Mouse (Mus musculus) embryonic facial prominence, embryonic 14.5 days (tissue): ENCODE results near the gene Olfr1417. TPM values are rescaled to one million over a fixed set of nuclear protein-coding genes. Genes with fewer than 3 reads are reported as not detected.

Experiments used
- ATAC-seq: fragments of 200-750 bp; cut with Nextera tagmentation; 2 replicates; pipeline ENCODE4 v1.8.0; 2017; ENCODE audit warnings: low read depth, moderate number of reproducible peaks, moderate TSS enrichment
- DNase-seq: peaks from one replicate; pipeline ENCODE4 v3.0.0-alpha.2; 2015; ENCODE audit warnings: low spot score
- H3K27ac ChIP-seq: fragments of 300-500 bp; sonication (generic); replicated peaks from 2 replicates; pipeline ENCODE4 v1.5.1; 2014; ENCODE audit warnings: low read depth, mild to moderate bottlenecking, low read length, moderate library complexity
- H3K27me3 ChIP-seq: fragments of 300-500 bp; sonication (generic); replicated peaks from 2 replicates; pipeline ENCODE4 v1.6.1; 2014; ENCODE audit warnings: low read length; ENCODE audit not compliant: control insufficient read depth, insufficient read depth
- H3K36me3 ChIP-seq: fragments of 300-500 bp; sonication (generic); 2 replicates; pipeline ENCODE4 v1.6.1; 2014; ENCODE audit warnings: low read length, mixed read lengths; ENCODE audit not compliant: control insufficient read depth, insufficient read depth
- H3K4me1 ChIP-seq: fragments of 300-500 bp; sonication (generic); 2 replicates; pipeline ENCODE4 v1.6.1; 2014; ENCODE audit warnings: antibody characterized with exemption, low read length; ENCODE audit not compliant: control insufficient read depth, insufficient read depth
- H3K4me2 ChIP-seq: fragments of 300-500 bp; sonication (generic); 2 replicates; pipeline ENCODE4 v1.6.1; 2014; ENCODE audit warnings: low read depth, mild to moderate bottlenecking, low read length, moderate library complexity, mixed read lengths
- H3K4me3 ChIP-seq: fragments of 300-500 bp; sonication (generic); 2 replicates; pipeline ENCODE4 v1.5.1; 2014; ENCODE audit warnings: low read depth, mild to moderate bottlenecking, low read length
- H3K9ac ChIP-seq: fragments of 300-500 bp; sonication (generic); 2 replicates; pipeline ENCODE4 v1.6.1; 2014; ENCODE audit warnings: low read depth, mild to moderate bottlenecking, low read length, moderate library complexity, mixed read lengths
- H3K9me3 ChIP-seq: fragments of 300-500 bp; sonication (generic); 2 replicates; pipeline ENCODE4 v1.6.1; 2016; ENCODE audit warnings: low read length; ENCODE audit not compliant: control insufficient read depth
- WGBS: fragments of 180-500 bp; shearing (Covaris S2); extraction: QIAGEN DNeasy Blood & Tissue Kit; methylation state at CpG from one replicate; pipeline ENCODE4 v1.1.7; 2014; 5-methylcytosine and 5-hydroxymethylcytosine counted together
- polyA plus RNA-seq: library from polyadenylated mRNA; unstranded; fragments of >200 nt; fragmentation: Nextera tagmentation; extraction: Ambion mirVana; gene quantifications from 2 replicates; pipeline ENCODE4 v1.2.1, GENCODE M21; 2014

Gene Olfr1417
- polyA plus RNA-seq, 1 experiment from 2014 or later = not detected

- 81% methylated on average over 4 of the region's 4 CpGs for WGBS
Measured at GRCm38 (mm10) chr19:11846333-11846732, 7.3 kb upstream of the Olfr1417 start.

DNA sequence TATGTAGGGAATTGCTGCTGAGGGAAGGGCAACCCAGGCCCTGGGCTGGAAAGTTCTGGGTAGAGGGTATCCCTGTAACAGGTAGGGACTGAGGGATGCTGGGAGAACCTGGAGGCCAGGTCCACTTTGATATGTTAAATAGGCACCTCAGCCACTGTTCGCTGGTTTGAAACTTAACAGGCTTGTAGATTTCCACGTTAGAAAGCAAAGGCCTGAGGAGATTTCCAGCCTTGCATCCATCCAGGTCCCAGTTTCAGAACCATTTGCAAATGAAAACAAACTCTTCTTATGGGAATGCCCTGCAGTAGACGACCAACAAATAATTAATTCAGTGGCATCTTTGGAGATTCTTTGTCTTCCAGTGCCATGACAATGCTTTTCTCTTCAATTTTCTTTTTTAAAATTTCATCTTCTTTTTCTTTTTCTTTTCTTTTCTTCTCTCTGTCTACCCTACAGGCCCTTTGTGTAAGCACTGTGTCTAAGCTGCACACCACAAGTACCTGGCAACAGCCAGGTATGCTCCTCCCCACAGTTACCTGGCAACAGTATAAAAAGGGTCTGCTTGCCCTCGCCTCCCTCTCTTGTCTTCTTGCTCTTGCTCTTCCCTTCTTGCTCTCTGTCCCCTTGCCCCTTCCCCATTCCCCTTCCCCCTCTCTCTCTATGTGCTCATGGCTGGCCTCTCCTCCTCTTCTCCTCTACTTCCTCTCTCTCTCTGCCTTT is 15.5 kb downstream of the Olfr1417 start:
- no peak overlapping the region for H3K4me3 ChIP-seq
- no peak overlapping the region for H3K9ac ChIP-seq
- H3K27ac ChIP-seq = no peak overlapping the region
- ATAC-seq = no peak
- WGBS = 37% methylated on average over 4 of the region's 4 CpGs
- no peaks in the 10 kb centered on the region for H3K4me1 ChIP-seq
- H3K9me3 ChIP-seq = no peaks in the 10 kb centered on the region
- no peaks in the 10 kb centered on the region for H3K36me3 ChIP-seq
- DNase-seq = no peak
- H3K4me2 ChIP-seq = no peak overlapping the region
- peaks cover 18% of the 10 kb centered on the region for H3K27me3 ChIP-seq

More at GRCm38 (mm10) chr19:11846333-11846732, 7.3 kb upstream of the Olfr1417 start:
- no peak for ATAC-seq
- H3K4me2 ChIP-seq = no peak overlapping the region
- no peaks in the 10 kb centered on the region for H3K4me1 ChIP-seq
- DNase-seq = no peak
- no peaks in the 10 kb centered on the region for H3K27me3 ChIP-seq
- no peak overlapping the region for H3K9ac ChIP-seq
- H3K4me3 ChIP-seq = no peak overlapping the region
- H3K9me3 ChIP-seq = no peaks in the 10 kb centered on the region
- H3K36me3 ChIP-seq = no peaks in the 10 kb centered on the region
- H3K27ac ChIP-seq = no peak overlapping the region

DNA sequence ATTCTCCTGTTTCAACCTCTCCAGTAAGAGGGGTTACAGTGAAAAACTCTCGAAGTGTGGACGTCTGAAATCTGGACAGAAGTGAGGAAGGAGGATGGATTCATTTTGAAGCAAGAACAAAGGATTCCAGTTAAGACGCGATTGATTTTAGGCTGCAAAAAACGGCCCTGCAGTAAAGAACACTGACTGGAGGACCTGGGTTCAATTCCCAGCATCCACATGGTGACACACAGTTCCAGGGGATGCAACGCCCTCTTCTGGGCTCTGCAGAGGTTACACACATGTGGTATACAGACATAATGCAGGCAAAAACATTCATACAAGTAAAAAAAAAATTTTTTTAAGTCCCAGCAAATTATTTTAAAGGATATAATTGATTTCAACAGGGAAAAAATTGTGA is 18.8 kb downstream of the Olfr1417 start:
- Histone ChIP-seq H3K4me2 (peak overlapping the region; percentile 57), H3K9me3 (no peaks in the 10 kb centered on the region), H3K4me3 (peak overlapping the region; percentile 65; the same call in 1 of the 2 replicates), H3K9ac (no peak overlapping the region), H3K4me1 (no peaks in the 10 kb centered on the region), H3K36me3 (no peaks in the 10 kb centered on the region), H3K27me3 (peaks cover 43% of the 10 kb centered on the region), H3K27ac (no peak overlapping the region)
- DNase-seq = no peak
- ATAC-seq = no peak
- WGBS = 19% methylated on average over 6 of the region's 6 CpGs

- H3K27me3 ChIP-seq = peaks cover 43% of the 10 kb centered on the region
Measured at GRCm38 (mm10) chr19:11819800-11820199, 19.2 kb downstream of the Olfr1417 start.

DNA sequence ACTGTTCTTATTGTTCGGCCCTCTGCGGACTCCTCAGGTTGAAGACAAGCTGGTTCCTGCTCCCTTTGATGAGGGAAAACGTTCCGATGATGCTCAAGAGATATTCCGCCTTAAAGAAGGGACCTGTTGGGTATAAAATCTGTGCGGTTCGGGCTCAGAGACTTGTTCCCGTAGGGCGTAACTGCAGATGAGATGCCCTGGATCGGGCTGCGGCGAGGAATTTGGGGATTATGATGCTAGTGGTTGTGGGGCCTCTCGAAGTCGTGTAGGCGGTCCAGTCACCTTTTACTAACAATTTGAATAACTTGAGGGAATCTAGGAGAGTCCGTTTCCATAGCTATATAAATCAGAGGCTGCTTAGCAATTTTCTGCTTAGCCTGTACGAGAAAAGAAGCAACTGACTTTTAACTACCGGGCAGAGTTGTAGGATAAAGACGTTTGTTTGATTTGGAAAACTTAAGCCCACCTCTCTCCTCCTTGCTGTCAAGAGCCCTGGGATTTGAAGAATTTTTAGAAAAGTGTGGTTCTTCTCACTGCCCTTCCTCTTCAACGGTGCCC is 19.8 kb downstream of the Olfr1417 start, which contains the start of gene Stx3:
Stx3 (minus strand) TSS at position 261 of the 558 bp plus-strand sequence.
- WGBS = under 1% methylated on average over 20 of the region's 20 CpGs
- ATAC-seq (no peak), DNase-seq (peak; percentile 8)

More at GRCm38 (mm10) chr19:11819800-11820199, 19.2 kb downstream of the Olfr1417 start:
- H3K36me3 ChIP-seq = no peaks in the 10 kb centered on the region
- ATAC-seq = peak; percentile 77; the same call in 1 of the 2 replicates
- peak; percentile 84 for DNase-seq
- peak overlapping the region; percentile 57 for H3K4me2 ChIP-seq
- WGBS = under 1% methylated on average over 15 of the region's 15 CpGs
- H3K9me3 ChIP-seq = no peaks in the 10 kb centered on the region
- H3K4me1 ChIP-seq = no peaks in the 10 kb centered on the region
- no peak overlapping the region for H3K27ac ChIP-seq
- H3K9ac ChIP-seq = no peak overlapping the region
- H3K4me3 ChIP-seq = peak overlapping the region; percentile 65

DNA sequence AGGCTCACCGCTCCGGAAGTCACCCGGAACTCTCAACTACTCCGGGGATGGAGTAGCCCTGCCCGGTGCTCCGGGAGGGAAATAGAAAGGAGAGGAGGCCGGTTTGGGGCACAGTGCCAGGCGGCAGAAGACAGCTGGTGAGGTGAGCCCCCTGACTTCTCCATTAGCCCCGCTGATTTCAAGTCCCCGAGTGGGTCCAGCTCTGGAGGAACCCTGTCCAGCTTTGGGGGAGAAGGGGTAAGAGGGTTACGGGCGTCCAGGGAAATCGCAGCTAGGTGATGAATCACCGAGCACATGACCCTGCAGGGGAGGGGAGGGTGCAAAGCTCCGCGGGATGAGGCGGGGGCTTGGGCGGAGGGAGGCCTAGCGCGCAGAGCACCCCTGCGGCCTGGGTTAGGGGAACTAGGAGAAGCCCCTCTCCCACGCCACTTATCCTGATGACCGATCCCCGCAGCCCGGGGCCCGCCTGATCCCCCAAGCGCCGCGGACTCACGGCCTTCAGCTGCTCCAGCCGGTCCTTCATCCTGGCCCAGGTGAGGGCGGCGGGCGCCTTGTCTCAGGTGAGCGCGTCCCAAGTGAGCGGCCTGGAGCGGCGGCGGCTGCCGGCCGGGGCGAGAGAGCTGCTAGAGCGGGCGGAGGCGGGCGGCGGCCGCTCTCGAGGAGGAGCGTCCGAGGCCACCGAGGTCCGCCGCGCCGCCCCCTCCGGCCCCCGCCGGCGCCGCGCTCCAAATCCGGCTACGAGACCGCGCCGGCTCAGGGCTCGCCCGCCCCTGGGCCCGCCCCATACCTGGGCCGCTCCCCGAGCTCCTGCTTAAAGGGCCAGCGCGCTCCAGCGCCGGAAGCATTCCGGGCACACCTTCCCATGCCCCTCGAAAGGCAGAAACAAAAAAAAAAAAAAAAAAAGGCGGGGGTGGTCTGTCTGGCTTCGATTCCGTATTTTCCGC is 20.5 kb downstream of the Olfr1417 start:
- H3K27ac ChIP-seq = no peak overlapping the region
- H3K4me3 ChIP-seq = peak overlapping the region; percentile 65
- peak overlapping the region; percentile 57 for H3K4me2 ChIP-seq
- ATAC-seq (peak; percentile 90), DNase-seq (peak; percentile 65)
- H3K36me3 ChIP-seq = no peaks in the 10 kb centered on the region
- WGBS = under 1% methylated on average over 40 of the region's 83 CpGs
- no peaks in the 10 kb centered on the region for H3K4me1 ChIP-seq
- H3K9ac ChIP-seq = peak overlapping the region; percentile 73
- H3K9me3 ChIP-seq = no peaks in the 10 kb centered on the region
- H3K27me3 ChIP-seq = peaks cover 43% of the 10 kb centered on the region

More for the DNA sequence above, 19.8 kb downstream of the Olfr1417 start, which contains the start of gene Stx3:
- H3K27me3 ChIP-seq = peaks cover 43% of the 10 kb centered on the region
- peak within 1 kb of the TSS; percentile 65 for H3K4me3 ChIP-seq
- H3K9ac ChIP-seq = peak within 1 kb of the TSS; percentile 73
- H3K4me1 ChIP-seq = no peaks in the 10 kb centered on the region
- no peaks in the 10 kb centered on the region for H3K9me3 ChIP-seq
- no peak within 1 kb of the TSS for H3K27ac ChIP-seq
- H3K4me2 ChIP-seq = peak within 1 kb of the TSS; percentile 57
- H3K36me3 ChIP-seq = no peaks in the 10 kb centered on the region

DNA sequence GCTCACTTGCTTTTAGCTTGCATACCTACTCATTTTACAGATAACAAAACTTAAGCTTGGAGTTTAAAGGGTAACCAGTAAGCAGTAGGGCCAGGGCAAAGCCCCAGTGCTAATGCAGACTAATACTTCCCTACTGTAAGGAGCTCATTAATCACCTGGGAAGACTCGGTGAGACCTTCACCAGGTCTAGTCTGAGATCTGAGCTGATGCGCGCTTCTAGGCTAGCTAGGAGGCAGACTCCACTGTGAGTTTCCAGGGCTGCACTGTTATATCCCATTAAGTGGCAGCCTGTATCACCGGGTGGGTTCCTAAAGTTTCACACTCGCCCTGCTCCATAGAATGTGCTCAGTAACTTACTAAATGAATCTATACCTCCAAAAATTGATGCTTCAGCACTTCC is 21.4 kb downstream of the Olfr1417 start:
- no peaks in the 10 kb centered on the region for H3K9me3 ChIP-seq
- no peaks in the 10 kb centered on the region for H3K36me3 ChIP-seq
- WGBS = 12% methylated on average over 5 of the region's 5 CpGs
- no peak overlapping the region for H3K27ac ChIP-seq
- DNase-seq (no peak), ATAC-seq (no peak)
- H3K27me3 ChIP-seq = peaks cover 43% of the 10 kb centered on the region
- H3K4me2 ChIP-seq = peak overlapping the region; percentile 57
- H3K4me3 ChIP-seq = peak overlapping the region; percentile 65; the same call in 1 of the 2 replicates
- no peak overlapping the region; the same call in 1 of the 2 replicates for H3K9ac ChIP-seq
- H3K4me1 ChIP-seq = no peaks in the 10 kb centered on the region

- peaks cover 43% of the 10 kb centered on the region for H3K27me3 ChIP-seq
- no peaks in the 10 kb centered on the region for H3K9me3 ChIP-seq
- no peaks in the 10 kb centered on the region for H3K4me1 ChIP-seq
- 49% methylated on average over 6 of the region's 6 CpGs for WGBS
- no peaks in the 10 kb centered on the region for H3K36me3 ChIP-seq
- H3K4me2 ChIP-seq = no peak overlapping the region
- no peak overlapping the region for H3K9ac ChIP-seq
- ATAC-seq (no peak), DNase-seq (no peak)
- no peak overlapping the region for H3K4me3 ChIP-seq
- no peak overlapping the region for H3K27ac ChIP-seq
Measured at GRCm38 (mm10) chr19:11816706-11817105, 22.3 kb downstream of the Olfr1417 start.
